Mouse (Mus musculus): Measurements from ENCODE around the gene Tmtc2. TPM values are rescaled to one million over a fixed set of nuclear protein-coding genes. Genes with fewer than 3 reads are reported as not detected.

Tmtc2 gene
- polyA plus RNA-seq, 1 experiment = 0.97 TPM

DNA sequence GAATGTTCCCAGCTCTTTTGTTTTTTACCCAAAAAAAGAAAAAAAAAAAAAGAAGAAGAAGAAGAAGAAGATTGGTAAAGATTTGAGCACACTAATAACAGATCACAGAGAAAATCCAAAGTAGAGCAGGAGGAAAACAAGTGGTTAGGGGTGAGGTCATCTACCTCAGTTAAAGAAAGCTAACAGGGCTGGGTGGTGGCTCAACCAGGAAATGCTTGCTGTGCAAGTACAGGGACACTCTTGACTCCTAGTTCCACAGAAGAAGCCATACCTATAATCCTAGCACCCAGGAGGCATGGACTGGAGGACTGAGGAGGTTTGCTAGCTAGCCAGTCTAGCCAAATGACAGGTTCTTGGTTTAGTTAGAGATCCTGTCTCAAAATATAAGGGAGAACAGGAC is 38.4 kb downstream of the Tmtc2 start:
- H3K4me3 ChIP-seq = no peak overlapping the region
- no peaks in the 10 kb centered on the region for H3K36me3 ChIP-seq (ENCODE audit: control insufficient read depth, insufficient read depth)
- no peaks in the 10 kb centered on the region for H3K27me3 ChIP-seq (ENCODE audit: control insufficient read depth, insufficient read depth, insufficient read length)
- TF ChIP-seq POLR2AphosphoS2 (IDR thresholded peaks at IDR 0.05; ENCODE audit: insufficient read length, low read depth) (no peak), POLR2A (IDR thresholded peaks at IDR 0.05; ENCODE audit: insufficient read length, low read depth) (no peak), TCF12 (IDR thresholded peaks at IDR 0.05; ENCODE audit: insufficient read depth, poor library complexity, severe bottlenecking) (no peak), MYOD1 (IDR thresholded peaks at IDR 0.05; ENCODE audit: control insufficient read depth in 1 of 3, insufficient read length in 2 of 3, low read depth in 2 of 3) (no peak), USF1 (IDR thresholded peaks at IDR 0.05; ENCODE audit: low read depth) (no peak), REST (IDR thresholded peaks at IDR 0.05; ENCODE audit: insufficient read depth, insufficient read length) (no peak), SRF (IDR thresholded peaks at IDR 0.05; ENCODE audit: control insufficient read depth, insufficient read length, low read depth) (no peak), TCF3 (IDR thresholded peaks at IDR 0.05; ENCODE audit: insufficient read length, low read depth) (no peak), MYOG (IDR thresholded peaks at IDR 0.05; ENCODE audit: control insufficient read depth in 1 of 3, insufficient read depth in 1 of 3, insufficient read length in 2 of 3, low read depth in 2 of 3) (no peak), E2F4 (IDR thresholded peaks at IDR 0.05; ENCODE audit: insufficient read depth) (no peak), MAX (IDR thresholded peaks at IDR 0.05; ENCODE audit: low read depth) (no peak), CEBPB (IDR thresholded peaks at IDR 0.05; ENCODE audit: insufficient read depth, poor library complexity, severe bottlenecking) (no peak)
- no peak overlapping the region for H3K4me2 ChIP-seq (ENCODE audit: low read depth)
- H3K79me2 ChIP-seq (ENCODE audit: control insufficient read depth, insufficient read depth) = no peaks in the 10 kb centered on the region
- H3ac ChIP-seq (ENCODE audit: control insufficient read depth, insufficient read length) = no peak overlapping the region

GRCm38 (mm10) chr10:105532747-105533146 is 41.5 kb downstream of the Tmtc2 start:
- Histone ChIP-seq H3ac (ENCODE audit: control insufficient read depth, insufficient read length) (no peak overlapping the region), H3K4me3 (no peak overlapping the region), H3K36me3 (ENCODE audit: control insufficient read depth, insufficient read depth) (no peaks in the 10 kb centered on the region), H3K27me3 (ENCODE audit: control insufficient read depth, insufficient read depth, insufficient read length) (no peaks in the 10 kb centered on the region), H3K79me2 (ENCODE audit: control insufficient read depth, insufficient read depth) (no peaks in the 10 kb centered on the region), H3K4me2 (ENCODE audit: low read depth) (no peak overlapping the region)
- no peak for TF ChIP-seq MYOD1 (IDR thresholded peaks at IDR 0.05; ENCODE audit: control insufficient read depth in 1 of 3, insufficient read length in 2 of 3, low read depth in 2 of 3)

GRCm38 (mm10) chr10:105532019-105532525 is 42.2 kb downstream of the Tmtc2 start:
- Histone ChIP-seq H3K4me2 (ENCODE audit: low read depth) (no peak overlapping the region), H3K4me3 (no peak overlapping the region), H3K27me3 (ENCODE audit: control insufficient read depth, insufficient read depth, insufficient read length) (no peaks in the 10 kb centered on the region), H3ac (ENCODE audit: control insufficient read depth, insufficient read length) (no peak overlapping the region), H3K79me2 (ENCODE audit: control insufficient read depth, insufficient read depth) (no peaks in the 10 kb centered on the region), H3K36me3 (ENCODE audit: control insufficient read depth, insufficient read depth) (no peaks in the 10 kb centered on the region)
- TF ChIP-seq MYOD1 (IDR thresholded peaks at IDR 0.05; ENCODE audit: control insufficient read depth in 1 of 3, insufficient read length in 2 of 3, low read depth in 2 of 3) (no peak), USF1 (IDR thresholded peaks at IDR 0.05; ENCODE audit: low read depth) (no peak), E2F4 (IDR thresholded peaks at IDR 0.05; ENCODE audit: insufficient read depth) (no peak), POLR2AphosphoS2 (IDR thresholded peaks at IDR 0.05; ENCODE audit: insufficient read length, low read depth) (no peak), TCF12 (IDR thresholded peaks at IDR 0.05; ENCODE audit: insufficient read depth, poor library complexity, severe bottlenecking) (no peak), MAX (IDR thresholded peaks at IDR 0.05; ENCODE audit: low read depth) (no peak), SRF (IDR thresholded peaks at IDR 0.05; ENCODE audit: control insufficient read depth, insufficient read length, low read depth) (no peak), MYOG (IDR thresholded peaks at IDR 0.05; ENCODE audit: control insufficient read depth in 1 of 3, insufficient read depth in 1 of 3, insufficient read length in 2 of 3, low read depth in 2 of 3) (no peak), TCF3 (IDR thresholded peaks at IDR 0.05; ENCODE audit: insufficient read length, low read depth) (no peak), POLR2A (IDR thresholded peaks at IDR 0.05; ENCODE audit: insufficient read length, low read depth) (no peak), CEBPB (IDR thresholded peaks at IDR 0.05; ENCODE audit: insufficient read depth, poor library complexity, severe bottlenecking) (no peak), REST (IDR thresholded peaks at IDR 0.05; ENCODE audit: insufficient read depth, insufficient read length) (no peak)

DNA sequence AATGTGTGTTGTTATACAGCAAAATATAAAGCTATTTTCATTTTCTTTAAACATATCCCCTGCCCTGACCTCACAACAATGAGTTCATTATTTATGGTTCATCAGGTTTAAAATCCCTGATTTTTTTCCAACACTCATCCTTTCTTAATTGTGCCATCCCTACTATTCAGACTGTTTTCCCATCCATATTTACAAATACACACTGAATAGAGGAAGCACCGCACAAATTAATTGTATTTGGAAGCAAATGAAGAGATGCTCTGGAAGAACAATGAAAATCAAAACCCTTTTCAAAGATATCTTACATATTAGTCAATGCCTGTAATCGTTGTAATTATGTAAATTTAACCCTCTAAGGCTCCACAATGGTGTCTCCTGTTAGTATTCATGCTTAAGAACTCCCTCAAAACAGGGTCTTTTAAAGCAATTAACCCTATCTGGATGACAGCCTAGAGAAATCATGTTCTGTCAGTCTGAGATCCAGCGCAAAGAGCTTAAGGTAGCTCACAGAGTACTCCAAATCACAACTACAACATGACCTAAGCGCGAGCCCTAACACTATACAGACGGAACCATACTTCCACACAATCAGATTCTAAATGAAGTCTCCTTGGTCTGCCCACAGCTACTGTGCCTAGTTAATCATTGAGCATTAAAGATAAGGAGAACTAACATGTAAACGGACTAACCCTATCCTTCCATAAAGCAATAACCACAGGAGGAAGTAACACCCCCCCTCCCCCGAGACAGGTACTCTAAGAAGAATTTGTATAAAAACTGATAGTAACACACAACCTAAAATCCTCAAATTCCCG is 43.0 kb downstream of the Tmtc2 start:
- no peak overlapping the region for H3K4me2 ChIP-seq (ENCODE audit: low read depth)
- TF ChIP-seq POLR2AphosphoS2 (IDR thresholded peaks at IDR 0.05; ENCODE audit: insufficient read length, low read depth) = no peak
- TF ChIP-seq SRF (IDR thresholded peaks at IDR 0.05; ENCODE audit: control insufficient read depth, insufficient read length, low read depth) = no peak
- TF ChIP-seq REST (IDR thresholded peaks at IDR 0.05; ENCODE audit: insufficient read depth, insufficient read length) = no peak
- no peak for TF ChIP-seq TCF3 (IDR thresholded peaks at IDR 0.05; ENCODE audit: insufficient read length, low read depth)
- no peak for TF ChIP-seq MAX (IDR thresholded peaks at IDR 0.05; ENCODE audit: low read depth)
- no peak for TF ChIP-seq E2F4 (IDR thresholded peaks at IDR 0.05; ENCODE audit: insufficient read depth)
- no peak for TF ChIP-seq CEBPB (IDR thresholded peaks at IDR 0.05; ENCODE audit: insufficient read depth, poor library complexity, severe bottlenecking)
- TF ChIP-seq POLR2A (IDR thresholded peaks at IDR 0.05; ENCODE audit: insufficient read length, low read depth) = no peak

More for the DNA sequence above, 43.0 kb downstream of the Tmtc2 start:
- Histone ChIP-seq H3K27me3 (ENCODE audit: control insufficient read depth, insufficient read depth, insufficient read length) (no peaks in the 10 kb centered on the region), H3K4me3 (no peak overlapping the region), H3K79me2 (ENCODE audit: control insufficient read depth, insufficient read depth) (no peaks in the 10 kb centered on the region), H3K36me3 (ENCODE audit: control insufficient read depth, insufficient read depth) (no peaks in the 10 kb centered on the region), H3ac (ENCODE audit: control insufficient read depth, insufficient read length) (no peak overlapping the region)
